Mouse (Mus musculus) lung, embryonic 16.5 days (tissue): Measurements from ENCODE around the gene 1700010I14Rik. TPM values are rescaled to one million over a fixed set of nuclear protein-coding genes. Genes with fewer than 3 reads are reported as not detected.
A peak's percentile ranks its signal among the peaks of the same experiment; 100 is the strongest.

Source experiments
- ATAC-seq: fragments of 200-750 bp; cut with Nextera tagmentation; 2 replicates; pipeline ENCODE4 v1.8.0; 2017; ENCODE audit warnings: low read depth, mild to moderate bottlenecking, moderate library complexity
- H3K27ac ChIP-seq: fragments of 300-500 bp; sonication (generic); 2 replicates; pipeline ENCODE4 v1.5.1; 2014; ENCODE audit warnings: mild to moderate bottlenecking, control low read depth, low read length
- H3K27me3 ChIP-seq: fragments of 300-500 bp; sonication (generic); 2 replicates; pipeline ENCODE4 v1.6.1; 2014; ENCODE audit warnings: low read depth, low read length, mixed read lengths; ENCODE audit not compliant: control insufficient read depth, insufficient read depth
- H3K36me3 ChIP-seq: fragments of 300-500 bp; sonication (generic); 2 replicates; pipeline ENCODE4 v1.6.1; 2014; ENCODE audit warnings: low read length; ENCODE audit not compliant: control insufficient read depth, insufficient read depth
- H3K4me1 ChIP-seq: fragments of 300-500 bp; sonication (generic); replicated peaks from 2 replicates; pipeline ENCODE4 v1.6.1; 2014; ENCODE audit warnings: low read length, mixed read lengths; ENCODE audit not compliant: control insufficient read depth, insufficient read depth
- H3K4me2 ChIP-seq: fragments of 300-500 bp; sonication (generic); 2 replicates; pipeline ENCODE4 v1.6.1; 2014; ENCODE audit warnings: low read depth, low read length, control low read depth
- H3K4me3 ChIP-seq: fragments of 300-500 bp; sonication (generic); 2 replicates; pipeline ENCODE4 v1.5.1; 2014; ENCODE audit warnings: mild to moderate bottlenecking, low read length, control low read depth
- H3K9ac ChIP-seq: fragments of 300-500 bp; sonication (generic); 2 replicates; pipeline ENCODE4 v1.6.1; 2014; ENCODE audit warnings: low read length, control low read depth
- H3K9me3 ChIP-seq: fragments of 300-500 bp; sonication (generic); 2 replicates; pipeline ENCODE4 v1.6.1; 2016; ENCODE audit warnings: low read length; ENCODE audit not compliant: control insufficient read depth
- WGBS: fragments of 180-500 bp; shearing (Covaris S2); extraction: QIAGEN DNeasy Blood & Tissue Kit; methylation state at CpG from one replicate; pipeline ENCODE4 v1.1.7; 2014; 5-methylcytosine and 5-hydroxymethylcytosine counted together
- polyA plus RNA-seq: library from polyadenylated mRNA; unstranded; fragments of >200 nt; fragmentation: Nextera tagmentation; extraction: Ambion mirVana; gene quantifications from 2 replicates; pipeline ENCODE4 v1.2.1, GENCODE M21; 2015

Gene 1700010I14Rik
- 2.8 and 3.4 TPM in 2 replicates for polyA plus RNA-seq

DNA sequence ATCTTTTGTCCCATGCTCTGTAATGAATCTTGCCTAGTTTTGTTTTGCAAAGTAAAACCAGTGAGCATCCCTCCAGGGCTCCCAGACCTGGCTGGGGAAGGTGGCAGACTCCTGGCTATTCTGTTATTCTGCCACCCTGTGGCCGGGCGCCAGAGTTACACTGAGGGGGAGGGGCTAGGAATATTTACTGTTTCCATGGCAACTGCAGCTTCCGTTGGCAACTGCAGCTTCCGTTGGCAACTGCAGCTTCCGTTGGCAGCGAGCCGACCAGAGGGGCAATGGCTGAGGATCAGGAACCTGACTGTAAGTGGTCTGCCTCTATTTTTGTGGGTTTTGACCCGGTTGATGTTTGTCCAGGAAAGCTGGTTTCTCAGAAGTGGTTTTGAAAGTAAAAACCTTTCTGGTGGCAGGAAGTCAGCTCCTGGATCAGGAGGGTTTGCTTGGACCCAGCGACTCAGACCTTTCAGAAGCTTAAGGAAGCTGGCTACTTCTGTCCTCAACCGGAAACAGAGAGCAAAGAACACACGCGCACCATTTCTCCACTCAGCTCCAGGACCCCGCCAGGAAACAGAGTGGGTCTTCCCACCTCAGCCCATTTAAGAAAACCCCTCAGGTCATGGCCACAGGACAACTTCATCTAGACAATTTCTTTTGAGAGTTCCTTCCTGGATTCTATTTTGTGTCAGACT is at the start of gene 1700010I14Rik:
1700010I14Rik (plus strand) TSS at position 215 of the 689 bp plus-strand sequence.
- Histone ChIP-seq H3K4me2 (peak within 1 kb of the TSS; percentile 63), H3K9me3 (no peaks in the 10 kb centered on the region), H3K27ac (peak within 1 kb of the TSS; percentile 76), H3K27me3 (no peaks in the 10 kb centered on the region), H3K36me3 (no peaks in the 10 kb centered on the region), H3K4me3 (peak within 1 kb of the TSS; percentile 46), H3K9ac (peak within 1 kb of the TSS; percentile 30), H3K4me1 (peaks cover 9% of the 10 kb centered on the region)
- peak; percentile 75 for ATAC-seq
- 5% methylated on average over 13 of the region's 13 CpGs for WGBS

DNA sequence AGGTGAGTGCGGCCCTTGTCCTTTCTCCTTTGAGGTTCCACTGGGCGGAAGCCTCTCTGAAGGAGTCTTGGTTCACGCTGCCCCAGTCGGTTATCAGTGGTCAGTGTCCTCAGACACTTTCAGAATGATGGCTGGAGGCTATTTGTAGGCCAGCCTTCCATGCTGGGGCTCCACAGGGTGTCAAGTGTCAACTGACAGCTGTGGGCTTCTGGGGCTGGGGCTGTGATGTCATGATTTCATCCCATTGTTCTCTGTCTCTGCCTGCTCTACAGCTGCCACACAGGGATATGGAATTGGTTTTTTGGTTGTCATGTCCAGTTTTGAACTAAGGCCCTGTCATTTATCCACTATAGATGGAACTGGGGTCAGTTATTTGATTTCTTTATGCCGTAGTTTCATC is 36.5 kb upstream of the 1700010I14Rik start:
- H3K9ac ChIP-seq = no peak overlapping the region
- no peak overlapping the region for H3K27ac ChIP-seq
- WGBS = 70% methylated on average over 5 of the region's 5 CpGs
- no peak overlapping the region for H3K4me3 ChIP-seq
- no peak for ATAC-seq
- H3K4me2 ChIP-seq = no peak overlapping the region
- no peaks in the 10 kb centered on the region for H3K36me3 ChIP-seq
- no peaks in the 10 kb centered on the region for H3K4me1 ChIP-seq
- no peaks in the 10 kb centered on the region for H3K27me3 ChIP-seq
- no peaks in the 10 kb centered on the region for H3K9me3 ChIP-seq

DNA sequence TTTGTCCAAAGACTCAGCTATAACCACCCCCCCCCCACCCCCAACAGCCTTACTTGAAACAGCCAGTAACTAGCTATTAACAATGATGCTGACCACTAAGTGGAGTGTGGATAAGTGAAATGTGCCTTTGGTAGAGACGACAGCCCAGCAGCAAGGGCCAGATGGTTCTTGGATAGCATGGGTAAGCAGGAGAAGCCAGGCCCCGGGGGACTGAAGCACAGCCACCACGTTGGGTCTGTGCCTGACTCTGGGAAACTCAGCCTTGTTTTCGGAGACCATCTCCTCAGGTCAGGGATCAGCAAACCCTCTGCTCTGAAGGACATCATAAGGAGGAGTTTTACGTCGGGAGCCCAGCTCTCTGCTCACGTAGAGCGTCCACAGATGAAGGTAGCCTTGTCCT is 35.2 kb upstream of the 1700010I14Rik start:
- no peaks in the 10 kb centered on the region for H3K4me1 ChIP-seq
- no peaks in the 10 kb centered on the region for H3K36me3 ChIP-seq
- H3K9me3 ChIP-seq = no peaks in the 10 kb centered on the region
- no peaks in the 10 kb centered on the region for H3K27me3 ChIP-seq
- no peak overlapping the region for H3K27ac ChIP-seq
- H3K4me2 ChIP-seq = no peak overlapping the region
- H3K4me3 ChIP-seq = no peak overlapping the region
- H3K9ac ChIP-seq = no peak overlapping the region
- no peak for ATAC-seq
- 82% methylated on average over 8 of the region's 8 CpGs for WGBS

DNA sequence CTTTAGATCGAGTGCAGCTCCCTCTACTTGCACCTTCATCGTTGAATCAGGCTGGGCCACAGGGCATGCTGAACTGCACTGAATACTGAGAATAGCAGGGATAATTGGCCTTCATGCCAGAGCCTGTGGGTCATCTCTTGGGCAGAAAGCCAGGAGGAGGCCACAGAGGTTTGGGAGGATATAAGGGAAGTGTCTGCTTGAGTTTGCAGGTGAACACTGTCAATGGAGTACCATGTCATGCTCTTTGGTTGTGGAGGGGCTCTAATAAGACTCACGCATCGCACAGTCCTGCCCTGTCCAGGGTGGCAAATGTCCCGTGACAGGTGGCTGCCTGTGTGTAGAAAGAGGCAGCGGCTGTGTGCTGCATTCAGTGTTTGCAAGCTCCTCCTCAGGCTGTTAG is 30.0 kb upstream of the 1700010I14Rik start:
- ATAC-seq = no peak
- Histone ChIP-seq H3K4me3 (no peak overlapping the region), H3K9me3 (no peaks in the 10 kb centered on the region), H3K36me3 (no peaks in the 10 kb centered on the region), H3K27ac (no peak overlapping the region), H3K4me2 (no peak overlapping the region), H3K27me3 (no peaks in the 10 kb centered on the region), H3K9ac (no peak overlapping the region), H3K4me1 (no peaks in the 10 kb centered on the region)
- WGBS = 76% methylated on average over 6 of the region's 6 CpGs

DNA sequence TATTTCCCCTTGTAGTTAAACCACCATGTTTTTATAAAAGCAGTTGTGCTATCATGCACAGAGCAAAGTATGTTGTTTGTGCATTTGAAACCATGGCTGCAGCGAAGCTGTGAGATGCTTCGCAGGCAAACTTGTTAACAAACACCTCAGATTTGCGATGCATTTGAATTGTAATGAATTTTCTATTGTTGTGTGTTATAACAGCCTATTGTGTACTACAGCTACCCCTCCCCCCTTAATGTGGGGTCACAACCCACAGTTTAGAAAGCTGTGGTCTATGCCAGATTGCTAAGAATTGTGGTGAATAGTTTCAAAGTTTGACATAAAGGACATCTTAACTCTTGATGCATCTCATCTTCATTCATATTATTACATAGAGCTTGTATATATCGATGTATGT is 27.7 kb upstream of the 1700010I14Rik start:
- ATAC-seq = no peak
- Histone ChIP-seq H3K27ac (no peak overlapping the region), H3K4me3 (no peak overlapping the region), H3K9me3 (no peaks in the 10 kb centered on the region), H3K27me3 (no peaks in the 10 kb centered on the region), H3K36me3 (no peaks in the 10 kb centered on the region), H3K9ac (no peak overlapping the region), H3K4me2 (no peak overlapping the region), H3K4me1 (no peaks in the 10 kb centered on the region)
- WGBS = 92% methylated on average over 4 of the region's 4 CpGs

DNA sequence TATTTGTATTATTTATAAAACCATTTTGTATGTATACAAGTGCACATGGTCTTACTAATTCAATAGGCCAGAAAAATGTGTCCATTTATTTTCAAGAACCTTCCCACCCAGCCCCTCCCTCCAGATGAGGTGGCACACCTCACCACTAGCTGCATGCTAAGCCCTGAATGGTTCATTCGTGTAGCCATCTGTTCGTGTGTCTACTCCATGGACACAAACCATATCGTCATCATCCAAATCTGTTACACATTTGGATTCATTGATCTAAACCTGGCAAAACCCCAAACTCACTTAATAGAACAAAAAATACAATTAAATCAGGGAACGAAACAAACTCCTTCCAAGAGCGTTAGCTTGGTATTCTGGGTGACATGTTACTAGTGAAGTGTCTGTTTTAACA is 27.0 kb upstream of the 1700010I14Rik start:
- H3K9me3 ChIP-seq = no peaks in the 10 kb centered on the region
- no peak overlapping the region for H3K9ac ChIP-seq
- H3K27ac ChIP-seq = no peak overlapping the region
- H3K4me2 ChIP-seq = no peak overlapping the region
- no peaks in the 10 kb centered on the region for H3K27me3 ChIP-seq
- 80% methylated on average over 5 of the region's 5 CpGs for WGBS
- H3K4me3 ChIP-seq = no peak overlapping the region
- H3K4me1 ChIP-seq = no peaks in the 10 kb centered on the region
- no peaks in the 10 kb centered on the region for H3K36me3 ChIP-seq
- ATAC-seq = no peak

DNA sequence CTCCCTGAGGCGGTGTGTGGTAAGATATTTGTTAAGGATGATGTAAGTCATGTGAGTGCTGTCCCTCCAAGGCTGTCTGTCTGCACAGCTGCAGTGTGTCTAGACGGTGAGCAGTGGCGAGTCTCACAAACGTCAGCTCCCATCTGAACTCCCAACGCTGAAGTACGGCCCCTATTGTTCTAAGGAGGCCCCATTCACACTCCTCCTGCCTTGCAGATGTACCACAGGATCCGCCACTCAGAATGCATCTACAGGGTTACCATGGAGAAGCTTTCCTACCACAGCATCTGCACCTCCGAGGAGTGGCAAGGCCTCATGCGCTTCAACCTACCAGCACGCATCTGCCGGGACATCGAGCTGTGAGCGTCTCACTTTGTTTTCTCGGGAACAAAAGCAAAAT is 26.5 kb upstream of the 1700010I14Rik start:
- Histone ChIP-seq H3K27me3 (no peaks in the 10 kb centered on the region), H3K27ac (no peak overlapping the region), H3K9me3 (no peaks in the 10 kb centered on the region), H3K4me2 (no peak overlapping the region), H3K4me3 (no peak overlapping the region), H3K36me3 (no peaks in the 10 kb centered on the region), H3K4me1 (no peaks in the 10 kb centered on the region), H3K9ac (no peak overlapping the region)
- no peak for ATAC-seq
- 69% methylated on average over 14 of the region's 14 CpGs for WGBS

DNA sequence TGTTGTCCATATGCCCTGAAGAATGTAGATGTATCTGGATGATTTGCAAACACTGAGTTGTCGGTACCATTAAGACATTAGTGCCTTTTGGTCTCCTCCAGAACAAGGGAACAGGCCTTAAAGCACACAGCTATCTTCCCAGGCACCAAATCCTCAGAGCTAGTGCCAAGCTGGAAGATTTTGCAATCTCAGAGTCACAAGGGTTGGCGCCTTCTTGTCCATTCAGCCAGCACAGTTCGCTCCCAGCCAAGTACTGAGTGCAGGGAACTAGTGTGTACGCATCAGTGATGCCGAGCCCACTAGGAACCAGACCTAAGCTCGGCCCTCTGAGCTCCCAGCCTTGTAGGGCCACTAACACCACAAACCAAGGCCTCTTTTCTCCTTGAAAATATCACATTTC is 23.0 kb upstream of the 1700010I14Rik start:
- Histone ChIP-seq H3K4me3 (no peak overlapping the region), H3K9ac (no peak overlapping the region), H3K36me3 (no peaks in the 10 kb centered on the region), H3K9me3 (no peaks in the 10 kb centered on the region), H3K4me2 (no peak overlapping the region), H3K27ac (no peak overlapping the region), H3K4me1 (no peaks in the 10 kb centered on the region), H3K27me3 (no peaks in the 10 kb centered on the region)
- WGBS = 86% methylated on average over 6 of the region's 6 CpGs
- no peak for ATAC-seq

DNA sequence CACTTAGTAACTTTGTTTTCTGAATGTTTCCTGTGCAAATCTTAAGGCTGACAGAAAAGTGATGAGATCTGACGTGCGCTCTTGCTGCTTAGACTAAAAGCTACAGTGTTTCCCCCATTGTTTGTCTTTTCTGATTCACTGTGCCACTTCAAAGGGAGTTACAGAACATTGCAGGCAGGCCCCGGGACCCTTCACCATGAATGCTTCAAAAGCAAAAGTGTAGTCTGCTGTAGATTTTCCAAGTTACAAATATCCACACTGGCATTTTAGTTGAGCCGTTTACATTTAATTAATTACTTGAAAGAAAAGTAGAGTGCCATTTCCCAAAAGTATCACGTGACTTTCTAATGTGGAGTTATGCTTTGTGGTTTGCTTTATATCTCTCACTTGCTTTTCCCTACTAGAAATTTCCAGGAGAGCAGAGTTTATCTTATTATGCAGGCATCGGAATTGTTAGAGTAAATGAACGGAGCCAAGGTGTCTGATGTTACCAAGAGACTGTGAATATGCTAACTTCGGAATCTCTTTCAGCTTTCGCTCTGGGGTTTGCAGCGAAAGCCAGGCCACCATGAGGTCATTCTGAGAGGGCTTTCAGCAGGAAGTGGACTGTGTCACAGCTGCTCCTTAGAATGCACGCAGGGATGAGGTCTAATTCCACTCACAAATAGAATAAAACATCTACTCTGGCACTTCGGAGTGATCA is 15.8 kb upstream of the 1700010I14Rik start:
- Histone ChIP-seq H3K27me3 (no peaks in the 10 kb centered on the region), H3K4me2 (no peak overlapping the region), H3K4me1 (peaks cover 7% of the 10 kb centered on the region; the same call in 1 of the 2 replicates), H3K9me3 (no peaks in the 10 kb centered on the region), H3K4me3 (no peak overlapping the region), H3K27ac (no peak overlapping the region), H3K36me3 (no peaks in the 10 kb centered on the region), H3K9ac (no peak overlapping the region)
- no peak for ATAC-seq
- 25% methylated on average over 12 of the region's 12 CpGs for WGBS
